Mouse (Mus musculus): Measurements from ENCODE around the gene Xlr3a. TPM values are rescaled to one million over a fixed set of nuclear protein-coding genes. Genes with fewer than 3 reads are reported as not detected.

Xlr3a gene
- 2.1 and 4.1 TPM in 2 replicates for polyA plus RNA-seq (2015; fragmentation: Nextera tagmentation; extraction: Ambion mirVana)

DNA sequence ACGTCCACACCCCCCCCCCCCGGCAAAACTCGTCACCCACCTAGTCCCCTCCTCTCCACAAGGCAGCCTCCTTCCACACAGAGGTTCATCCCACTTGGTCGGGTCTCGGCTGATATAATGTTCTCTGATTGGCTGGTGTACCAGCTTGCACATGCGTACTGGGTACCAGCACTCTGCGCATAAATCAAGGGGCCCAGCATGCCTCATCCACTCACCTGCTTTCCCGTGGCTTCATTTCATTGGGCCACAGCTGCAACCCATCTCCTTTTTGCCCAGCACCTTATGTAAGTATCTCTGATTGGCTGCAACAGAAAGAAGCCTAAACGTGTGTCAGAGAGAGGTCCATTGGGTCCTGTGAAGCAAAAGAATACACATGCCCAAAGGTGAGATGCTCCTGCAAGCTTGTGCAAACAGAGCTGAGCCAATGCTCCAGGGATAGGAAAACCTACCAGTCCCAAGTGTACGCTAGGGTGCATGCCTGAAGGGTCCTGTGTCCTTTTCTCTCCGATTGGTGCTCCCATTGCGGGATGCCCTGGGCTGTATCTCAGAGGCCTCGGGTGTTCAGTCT is at the start of gene Xlr3a:
Gene Xlr3a (minus strand): TSS at position 155 of the 568 bp plus-strand sequence.

DNA sequence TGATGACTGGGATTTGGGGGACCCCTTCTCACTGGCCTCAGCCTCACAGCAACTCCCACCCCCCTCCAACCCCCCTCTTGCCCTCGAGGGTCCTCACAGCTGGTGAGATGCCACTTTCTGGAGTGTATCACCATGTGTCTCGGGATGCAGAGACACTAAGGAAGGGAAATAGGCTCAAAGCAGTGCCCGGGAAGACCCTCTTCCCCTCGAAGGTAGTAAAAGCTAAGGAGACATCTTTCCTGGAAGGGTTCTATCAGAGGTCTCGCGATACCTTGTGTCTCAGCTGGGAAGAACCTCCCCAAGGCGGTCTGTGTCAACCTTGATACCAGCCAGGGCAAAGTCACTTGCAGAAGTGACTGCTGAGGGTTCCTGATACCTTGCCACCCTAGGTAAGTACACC is 19.9 kb upstream of the Xlr3a start, which contains the start of gene Gm14685:
Gene Gm14685 (plus strand): TSS at position 301 of the 400 bp plus-strand sequence.

DNA sequence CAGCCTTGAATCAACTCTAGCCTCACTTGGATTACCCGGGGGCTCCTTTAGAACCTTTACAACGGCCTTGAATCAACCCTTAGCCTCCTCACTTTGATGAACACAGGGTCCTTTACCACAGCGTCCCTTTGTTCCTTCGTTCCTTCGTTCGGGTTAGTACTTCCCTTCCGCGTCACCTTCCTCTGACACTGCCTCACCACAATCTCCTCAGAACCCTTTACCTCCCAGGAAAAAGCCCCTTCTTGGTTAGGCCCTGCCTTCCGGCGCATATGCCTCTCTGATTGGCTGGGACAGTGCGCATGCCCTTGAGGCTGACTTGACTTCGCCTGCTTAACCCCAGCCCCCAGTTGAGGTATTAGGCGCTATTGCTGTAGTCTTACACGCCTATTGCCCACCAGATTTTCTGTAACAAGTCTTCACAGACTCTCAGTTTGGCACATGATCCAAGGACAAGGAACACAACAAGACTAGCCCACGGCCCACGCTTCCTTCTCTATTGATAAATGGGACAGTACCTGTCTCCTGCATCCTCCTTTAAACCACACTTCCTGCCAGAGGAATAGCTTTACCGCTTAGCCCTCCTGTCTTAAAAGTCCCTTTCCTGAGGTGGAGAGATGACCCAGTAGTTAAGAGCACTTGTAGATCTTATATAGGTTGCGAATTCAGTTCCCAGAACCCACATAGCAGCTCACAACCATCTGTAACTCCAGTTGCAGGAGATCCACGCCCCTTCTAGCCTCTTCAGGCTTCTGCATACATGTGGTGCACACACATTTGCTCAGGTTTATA is 14.4 kb downstream of the Xlr3a start, which contains the start of gene Xlr4a:
Gene Xlr4a (minus strand): TSS at position 212 of the 789 bp plus-strand sequence.

DNA sequence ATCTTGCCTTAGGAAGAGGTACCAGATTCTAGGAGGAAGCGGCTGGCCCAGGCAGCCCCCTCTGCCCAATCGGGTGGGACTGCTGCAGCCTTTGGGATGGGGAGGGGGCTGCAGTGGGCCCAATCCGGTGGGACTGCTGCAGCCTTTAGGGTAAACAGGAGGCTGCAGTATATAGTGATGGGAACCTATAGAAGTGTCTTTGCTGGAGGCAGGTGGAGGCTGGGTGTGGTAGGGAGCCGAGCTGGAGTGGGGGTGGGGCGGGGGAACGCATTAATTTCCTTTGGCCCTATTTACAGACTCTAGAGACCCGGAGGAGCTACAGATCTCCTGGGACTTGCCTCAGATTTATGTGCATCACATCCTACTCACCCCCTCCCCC is 32.5 kb downstream of the Xlr3a start, which contains the start of gene Pnma3:
Gene Pnma3 (plus strand): TSS at position 373 of the 379 bp plus-strand sequence.

DNA sequence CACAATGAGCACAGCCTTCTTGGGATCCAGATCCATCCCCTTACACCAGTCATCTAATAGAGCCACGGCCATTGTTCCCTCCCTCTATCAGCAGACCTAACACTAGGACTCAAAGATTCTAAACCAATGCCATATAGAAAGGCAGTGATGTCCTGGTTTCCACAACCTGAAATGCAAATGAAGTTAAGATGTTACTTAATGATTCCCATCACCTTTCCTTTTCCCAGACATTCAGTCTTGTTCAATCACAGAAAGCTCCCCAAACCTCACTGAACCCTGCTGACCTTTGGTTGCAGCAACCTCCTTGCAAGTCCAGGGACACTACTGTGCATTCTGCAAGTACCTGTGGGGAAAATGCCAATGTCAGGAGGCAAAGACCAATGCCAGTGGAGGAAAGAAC is 59.9 kb downstream of the Xlr3a start, which contains the start of gene Pnma5:
Gene Pnma5 (minus strand): TSS at position 101 of the 400 bp plus-strand sequence.

Other genes starting within 250 kb of the Xlr3a start
- 54.2 and 57.9 TPM in 2 replicates for gene Cetn2, start 178.7 kb downstream of the Xlr3a start, polyA plus RNA-seq (2015; fragmentation: Nextera tagmentation; extraction: Ambion mirVana)
- gene Nsdhl, start 178.5 kb downstream of the Xlr3a start, polyA plus RNA-seq (2015; fragmentation: Nextera tagmentation; extraction: Ambion mirVana), result 39.5 and 41.7 TPM in 2 replicates
- 0.43 and 0.97 TPM in 2 replicates for gene Zfp185, start 109.8 kb downstream of the Xlr3a start, polyA plus RNA-seq (2015; fragmentation: Nextera tagmentation; extraction: Ambion mirVana)
- 0.23 and 0.27 TPM in 2 replicates for gene Pnma5, start 60.0 kb downstream of the Xlr3a start, polyA plus RNA-seq (2015; fragmentation: Nextera tagmentation; extraction: Ambion mirVana)
- gene Pnma3, start 32.3 kb downstream of the Xlr3a start, polyA plus RNA-seq (2015; fragmentation: Nextera tagmentation; extraction: Ambion mirVana), result 5.8 and 7.3 TPM in 2 replicates
- 1.4 TPM in 1 of 2 replicates, not detected in the other for gene Xlr4a, start 14.6 kb downstream of the Xlr3a start, polyA plus RNA-seq (2015; fragmentation: Nextera tagmentation; extraction: Ambion mirVana)
- gene Gm14685, start 20.0 kb upstream of the Xlr3a start, polyA plus RNA-seq (2015; fragmentation: Nextera tagmentation; extraction: Ambion mirVana), result 0.41 and 1.2 TPM in 2 replicates
- not detected in 2 replicates for gene Xlr5b, start 51.7 kb upstream of the Xlr3a start, polyA plus RNA-seq (2015; fragmentation: Nextera tagmentation; extraction: Ambion mirVana)
- 0.84 TPM in 1 of 2 replicates, not detected in the other for gene DXBay18, start 52.4 kb upstream of the Xlr3a start, polyA plus RNA-seq (2015; fragmentation: Nextera tagmentation; extraction: Ambion mirVana)
- not detected in 2 replicates for gene Spin2d, start 79.9 kb upstream of the Xlr3a start, polyA plus RNA-seq (2015; fragmentation: Nextera tagmentation; extraction: Ambion mirVana)
- gene Xlr3b, start 95.1 kb upstream of the Xlr3a start, polyA plus RNA-seq (2015; fragmentation: Nextera tagmentation; extraction: Ambion mirVana), result 1.4 and 21.8 TPM in 2 replicates
- 0.94 TPM in 1 of 2 replicates, not detected in the other for gene Xlr4b, start 117.2 kb upstream of the Xlr3a start, polyA plus RNA-seq (2015; fragmentation: Nextera tagmentation; extraction: Ambion mirVana)
- gene F8a, start 131.2 kb upstream of the Xlr3a start, polyA plus RNA-seq (2015; fragmentation: Nextera tagmentation; extraction: Ambion mirVana), result 35.4 and 37.0 TPM in 2 replicates
- gene Xlr4c, start 146.0 kb upstream of the Xlr3a start, polyA plus RNA-seq (2015; fragmentation: Nextera tagmentation; extraction: Ambion mirVana), result 0.18 and 0.58 TPM in 2 replicates
- 0.12 and 0.33 TPM in 2 replicates for gene Xlr3c, start 168.3 kb upstream of the Xlr3a start, polyA plus RNA-seq (2015; fragmentation: Nextera tagmentation; extraction: Ambion mirVana)
- gene Xlr5a, start 195.9 kb upstream of the Xlr3a start, polyA plus RNA-seq (2015; fragmentation: Nextera tagmentation; extraction: Ambion mirVana), result not detected in 2 replicates
- gene Xlr5c, start 195.9 kb upstream of the Xlr3a start, polyA plus RNA-seq (2015; fragmentation: Nextera tagmentation; extraction: Ambion mirVana), result not detected in 2 replicates
- not detected in 2 replicates for gene Gm45015, start 239.7 kb upstream of the Xlr3a start, polyA plus RNA-seq (2015; fragmentation: Nextera tagmentation; extraction: Ambion mirVana)
- gene Zfp275, start 245.5 kb upstream of the Xlr3a start, polyA plus RNA-seq (2015; fragmentation: Nextera tagmentation; extraction: Ambion mirVana), result 5.0 and 5.6 TPM in 2 replicates